Mouse (Mus musculus) intestine, embryonic 16.5 days (tissue): ENCODE results near the gene Ptprr. TPM values are rescaled to one million over a fixed set of nuclear protein-coding genes. Genes with fewer than 3 reads are reported as not detected.

Experiments
- ATAC-seq: fragments of 200-750 bp; cut with Nextera tagmentation; 2 replicates; pipeline ENCODE4 v1.8.0; 2017; ENCODE audit warnings: moderate TSS enrichment, moderate library complexity
- H3K27ac ChIP-seq: fragments of 300-500 bp; sonication (generic); 2 replicates; pipeline ENCODE4 v1.5.1; 2014; ENCODE audit warnings: mild to moderate bottlenecking, low read length
- H3K27me3 ChIP-seq: fragments of 300-500 bp; sonication (generic); replicated peaks from 2 replicates; pipeline ENCODE4 v1.6.1; 2014; ENCODE audit warnings: low read length, control low read depth, mixed read lengths; ENCODE audit not compliant: control insufficient read depth, insufficient read depth
- H3K36me3 ChIP-seq: fragments of 300-500 bp; sonication (generic); 2 replicates; pipeline ENCODE4 v1.6.1; 2014; ENCODE audit warnings: low read length, control low read depth; ENCODE audit not compliant: control insufficient read depth, insufficient read depth
- H3K4me1 ChIP-seq: fragments of 300-500 bp; sonication (generic); 2 replicates; pipeline ENCODE4 v1.6.1; 2014; ENCODE audit warnings: low read length, control low read depth, mixed read lengths; ENCODE audit not compliant: control insufficient read depth, insufficient read depth
- H3K4me2 ChIP-seq: fragments of 300-500 bp; sonication (generic); 2 replicates; pipeline ENCODE4 v1.6.1; 2014; ENCODE audit warnings: low read depth, low read length, control low read depth
- H3K4me3 ChIP-seq: fragments of 300-500 bp; sonication (generic); 2 replicates; pipeline ENCODE4 v1.5.1; 2014; ENCODE audit warnings: mild to moderate bottlenecking, low read length
- H3K9ac ChIP-seq: fragments of 300-500 bp; sonication (generic); 2 replicates; pipeline ENCODE4 v1.6.1; 2014; ENCODE audit warnings: low read depth, low read length
- H3K9me3 ChIP-seq: fragments of 300-500 bp; sonication (generic); 2 replicates; pipeline ENCODE4 v1.6.1; 2016; ENCODE audit warnings: low read length, control low read depth; ENCODE audit not compliant: control insufficient read depth
- WGBS: fragments of 180-500 bp; shearing (Covaris S2); extraction: QIAGEN DNeasy Blood & Tissue Kit; methylation state at CpG from one replicate; pipeline ENCODE4 v1.1.7; 2014; 5-methylcytosine and 5-hydroxymethylcytosine counted together
- polyA plus RNA-seq: library from polyadenylated mRNA; unstranded; fragments of >200 nt; fragmentation: Nextera tagmentation; extraction: Ambion mirVana; gene quantifications from 2 replicates; pipeline ENCODE4 v1.2.1, GENCODE M21; 2015

Ptprr gene
- polyA plus RNA-seq, 1 experiment from 2014 or later = 4.1 TPM

GRCm38 (mm10) chr10:116242200-116242599 lies 224.2 kb downstream of the Ptprr start:
- H3K9ac ChIP-seq = no peak overlapping the region
- WGBS = 48% methylated on average over 7 of the region's 7 CpGs
- no peak overlapping the region for H3K4me2 ChIP-seq
- no peaks in the 10 kb centered on the region for H3K27me3 ChIP-seq
- no peak for ATAC-seq
- no peak overlapping the region for H3K27ac ChIP-seq
- H3K36me3 ChIP-seq = no peaks in the 10 kb centered on the region
- H3K4me3 ChIP-seq = no peak overlapping the region
- no peaks in the 10 kb centered on the region for H3K4me1 ChIP-seq
- no peaks in the 10 kb centered on the region for H3K9me3 ChIP-seq

- Histone ChIP-seq H3K36me3 (no peaks in the 10 kb centered on the region), H3K9me3 (no peaks in the 10 kb centered on the region), H3K9ac (no peak overlapping the region), H3K4me2 (no peak overlapping the region), H3K27me3 (no peaks in the 10 kb centered on the region), H3K4me1 (no peaks in the 10 kb centered on the region), H3K27ac (no peak overlapping the region), H3K4me3 (no peak overlapping the region)
- 33% methylated on average over 7 of the region's 7 CpGs for WGBS
- peak; percentile 82 for ATAC-seq
These were observed 225.4 kb downstream of the Ptprr start for GRCm38 (mm10) chr10:116243373-116243772.

GRCm38 (mm10) chr10:116245632-116246031 lies 227.6 kb downstream of the Ptprr start:
- no peaks in the 10 kb centered on the region for H3K4me1 ChIP-seq
- no peak overlapping the region for H3K9ac ChIP-seq
- no peaks in the 10 kb centered on the region for H3K9me3 ChIP-seq
- no peaks in the 10 kb centered on the region for H3K36me3 ChIP-seq
- 64% methylated on average over 2 of the region's 2 CpGs for WGBS
- H3K27me3 ChIP-seq = no peaks in the 10 kb centered on the region
- no peak for ATAC-seq
- H3K4me3 ChIP-seq = no peak overlapping the region
- no peak overlapping the region for H3K27ac ChIP-seq
- H3K4me2 ChIP-seq = no peak overlapping the region

GRCm38 (mm10) chr10:116252668-116253067 lies 234.7 kb downstream of the Ptprr start:
- no peak overlapping the region for H3K27ac ChIP-seq
- no peak for ATAC-seq
- 82% methylated on average over 7 of the region's 7 CpGs for WGBS
- no peak overlapping the region for H3K4me2 ChIP-seq
- no peaks in the 10 kb centered on the region for H3K9me3 ChIP-seq
- H3K36me3 ChIP-seq = no peaks in the 10 kb centered on the region
- H3K4me3 ChIP-seq = no peak overlapping the region
- H3K4me1 ChIP-seq = no peaks in the 10 kb centered on the region
- H3K9ac ChIP-seq = no peak overlapping the region
- no peaks in the 10 kb centered on the region for H3K27me3 ChIP-seq

- Histone ChIP-seq H3K4me2 (no peak overlapping the region), H3K9me3 (no peaks in the 10 kb centered on the region), H3K27ac (no peak overlapping the region), H3K4me1 (no peaks in the 10 kb centered on the region), H3K27me3 (no peaks in the 10 kb centered on the region), H3K4me3 (no peak overlapping the region), H3K9ac (no peak overlapping the region), H3K36me3 (no peaks in the 10 kb centered on the region)
- peak; percentile 95 for ATAC-seq
- WGBS = 30% methylated on average over 6 of the region's 6 CpGs
These were observed 236.0 kb downstream of the Ptprr start for GRCm38 (mm10) chr10:116253972-116254371.

GRCm38 (mm10) chr10:116259298-116259697 lies 241.3 kb downstream of the Ptprr start:
- ATAC-seq = no peak
- H3K27me3 ChIP-seq = no peaks in the 10 kb centered on the region
- H3K9ac ChIP-seq = no peak overlapping the region
- H3K4me2 ChIP-seq = no peak overlapping the region
- H3K27ac ChIP-seq = no peak overlapping the region
- no peaks in the 10 kb centered on the region for H3K9me3 ChIP-seq
- H3K4me3 ChIP-seq = no peak overlapping the region
- H3K36me3 ChIP-seq = no peaks in the 10 kb centered on the region
- 81% methylated on average over 4 of the region's 4 CpGs for WGBS
- peaks cover 11% of the 10 kb centered on the region for H3K4me1 ChIP-seq

GRCm38 (mm10) chr10:116260658-116261433 lies 242.8 kb downstream of the Ptprr start:
- WGBS = 44% methylated on average over 13 of the region's 13 CpGs
- no peak overlapping the region for H3K4me3 ChIP-seq
- no peak overlapping the region; the same call in 1 of the 2 replicates for H3K27ac ChIP-seq
- H3K4me1 ChIP-seq = peaks cover 11% of the 10 kb centered on the region
- no peaks in the 10 kb centered on the region for H3K9me3 ChIP-seq
- no peaks in the 10 kb centered on the region for H3K36me3 ChIP-seq
- 0 out of 2 replicates have a peak, but pooled peaks have one; percentile 32 for ATAC-seq
- no peak overlapping the region for H3K9ac ChIP-seq
- no peaks in the 10 kb centered on the region for H3K27me3 ChIP-seq
- H3K4me2 ChIP-seq = no peak overlapping the region

GRCm38 (mm10) chr10:116261559-116261958 lies 243.5 kb downstream of the Ptprr start:
- Histone ChIP-seq H3K27ac (no peak overlapping the region), H3K27me3 (no peaks in the 10 kb centered on the region), H3K4me1 (peaks cover 11% of the 10 kb centered on the region), H3K36me3 (no peaks in the 10 kb centered on the region), H3K9me3 (no peaks in the 10 kb centered on the region), H3K4me2 (no peak overlapping the region), H3K4me3 (no peak overlapping the region), H3K9ac (no peak overlapping the region)
- WGBS = 60% methylated on average over 5 of the region's 5 CpGs
- ATAC-seq = no peak

GRCm38 (mm10) chr10:116264521-116264920 lies 246.5 kb downstream of the Ptprr start:
- no peak overlapping the region for H3K4me2 ChIP-seq
- H3K4me1 ChIP-seq = peaks cover 21% of the 10 kb centered on the region
- no peak overlapping the region for H3K27ac ChIP-seq
- H3K4me3 ChIP-seq = no peak overlapping the region
- 65% methylated on average over 11 of the region's 11 CpGs for WGBS
- no peak overlapping the region for H3K9ac ChIP-seq
- no peaks in the 10 kb centered on the region for H3K9me3 ChIP-seq
- no peak for ATAC-seq
- no peaks in the 10 kb centered on the region for H3K27me3 ChIP-seq
- no peaks in the 10 kb centered on the region for H3K36me3 ChIP-seq
